Mouse (Mus musculus) brain, embryonic 18.5 days (tissue): ENCODE measurements around the gene Dgcr6.
"Not testable (repeated sequence)": the region's sequence is repeated elsewhere in the genome, so short reads cannot be mapped to it uniquely, and the experiment has no call there.

ENCODE experiments used
- DNase-seq: peaks from one replicate; pipeline ENCODE4 v3.0.0-alpha.2; 2012; ENCODE audit warnings: low read depth, low spot score

The Dgcr6 gene

DNA sequence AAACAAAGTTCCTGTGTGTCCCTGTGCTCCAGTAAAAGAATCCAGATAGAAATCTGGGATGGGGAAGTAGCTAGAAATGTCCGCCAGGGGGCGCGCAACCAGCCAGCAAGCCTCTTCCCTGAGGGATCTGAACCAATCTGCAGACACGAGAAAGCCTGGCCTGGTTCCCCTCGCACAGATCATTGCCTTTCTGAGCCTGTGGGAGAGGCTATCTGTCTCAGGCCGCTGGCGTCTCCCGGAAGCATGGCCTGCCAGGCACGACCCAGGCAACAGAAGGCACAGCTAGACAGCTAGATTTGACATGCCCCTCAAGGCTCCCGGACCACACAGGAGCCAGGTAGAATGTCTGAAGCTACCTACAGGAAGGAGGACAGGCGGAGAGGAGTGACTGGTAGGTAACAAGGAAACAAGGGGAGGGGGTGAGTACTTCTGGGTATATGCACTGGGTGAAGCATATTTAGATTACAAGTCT lies at the start of gene Dgcr6:
TSS of gene Dgcr6 (plus strand) at position 130 of the 472 bp plus-strand sequence.
- DNase-seq = peak; percentile 40

DNA sequence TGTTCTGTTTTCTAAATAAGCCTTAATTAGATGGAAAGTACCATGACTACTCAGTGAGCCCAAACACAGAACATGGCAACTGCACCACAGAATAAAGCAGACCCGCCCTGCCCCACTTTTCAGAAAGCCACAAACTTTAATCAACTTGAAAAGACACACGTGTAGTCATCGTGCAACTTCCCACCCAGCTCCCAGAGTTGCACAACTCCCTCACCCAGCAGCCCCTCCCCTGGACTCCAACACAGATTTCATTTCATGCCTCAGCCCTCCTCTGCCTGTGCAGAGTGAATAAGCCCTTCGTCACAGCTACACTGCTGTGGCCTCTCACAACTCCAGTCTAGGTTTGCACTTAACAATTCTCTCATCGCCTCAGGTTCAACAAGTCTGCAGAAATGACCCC lies 48.1 kb upstream of the Dgcr6 start:
- DNase-seq = no peak

DNA sequence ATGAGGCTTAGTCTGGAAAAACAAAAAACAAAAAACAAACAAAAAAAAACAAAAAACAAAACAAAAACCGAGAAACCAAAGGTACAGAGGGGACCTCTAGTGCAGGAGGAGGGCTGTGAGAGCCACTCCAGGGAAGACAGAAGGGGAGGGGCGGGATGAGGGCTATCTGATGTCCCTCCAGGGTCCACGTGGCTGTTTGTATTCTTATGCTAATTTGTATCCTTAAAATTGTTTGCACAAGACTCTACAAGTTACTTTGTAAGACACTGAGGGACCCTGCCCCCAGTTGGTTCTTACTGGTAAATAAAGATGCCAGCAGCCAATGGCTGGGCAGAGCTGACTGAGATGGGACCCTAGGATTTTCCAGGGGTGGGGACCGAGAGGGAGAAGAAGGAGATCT lies 45.6 kb upstream of the Dgcr6 start:
- no peak for DNase-seq

DNA sequence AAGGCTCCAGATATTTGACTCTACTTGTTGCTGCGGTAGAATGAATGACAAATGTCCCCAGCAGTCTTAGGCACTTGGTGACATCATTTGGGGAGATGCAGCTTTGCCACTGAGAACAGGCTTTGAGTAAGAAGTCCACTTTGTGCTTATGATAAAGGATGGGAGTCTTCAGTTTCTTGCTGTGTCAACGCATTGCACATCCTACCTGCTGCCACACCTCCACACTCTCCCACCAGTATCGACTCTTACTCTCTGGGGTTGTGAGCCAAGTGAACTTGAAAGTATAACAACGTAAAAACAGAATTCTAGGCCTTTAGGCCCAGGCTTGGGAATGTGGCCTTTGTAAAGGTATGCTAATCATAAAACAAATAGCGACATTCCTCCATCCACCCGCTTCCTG lies 41.6 kb upstream of the Dgcr6 start:
- DNase-seq = no peak

DNA sequence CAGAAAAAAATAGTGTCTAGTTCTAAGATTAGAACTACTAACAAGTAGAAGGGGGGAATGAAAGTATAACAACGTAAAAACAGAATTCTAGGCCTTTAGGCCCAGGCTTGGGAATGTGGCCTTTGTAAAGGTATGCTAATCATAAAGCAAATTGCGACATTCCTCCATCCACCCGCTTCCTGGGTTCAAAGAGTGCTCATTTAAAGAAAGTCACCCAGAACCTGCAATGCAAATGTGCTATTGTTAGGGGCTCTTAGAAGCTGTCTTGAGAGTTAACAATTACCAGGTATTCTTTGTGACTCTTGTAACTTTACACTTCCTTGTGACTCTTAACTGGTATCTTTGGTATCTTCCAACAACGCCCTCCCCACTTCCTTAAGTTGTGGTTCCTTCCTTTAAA lies 36.2 kb upstream of the Dgcr6 start:
- DNase-seq = not testable (repeated sequence)

DNA sequence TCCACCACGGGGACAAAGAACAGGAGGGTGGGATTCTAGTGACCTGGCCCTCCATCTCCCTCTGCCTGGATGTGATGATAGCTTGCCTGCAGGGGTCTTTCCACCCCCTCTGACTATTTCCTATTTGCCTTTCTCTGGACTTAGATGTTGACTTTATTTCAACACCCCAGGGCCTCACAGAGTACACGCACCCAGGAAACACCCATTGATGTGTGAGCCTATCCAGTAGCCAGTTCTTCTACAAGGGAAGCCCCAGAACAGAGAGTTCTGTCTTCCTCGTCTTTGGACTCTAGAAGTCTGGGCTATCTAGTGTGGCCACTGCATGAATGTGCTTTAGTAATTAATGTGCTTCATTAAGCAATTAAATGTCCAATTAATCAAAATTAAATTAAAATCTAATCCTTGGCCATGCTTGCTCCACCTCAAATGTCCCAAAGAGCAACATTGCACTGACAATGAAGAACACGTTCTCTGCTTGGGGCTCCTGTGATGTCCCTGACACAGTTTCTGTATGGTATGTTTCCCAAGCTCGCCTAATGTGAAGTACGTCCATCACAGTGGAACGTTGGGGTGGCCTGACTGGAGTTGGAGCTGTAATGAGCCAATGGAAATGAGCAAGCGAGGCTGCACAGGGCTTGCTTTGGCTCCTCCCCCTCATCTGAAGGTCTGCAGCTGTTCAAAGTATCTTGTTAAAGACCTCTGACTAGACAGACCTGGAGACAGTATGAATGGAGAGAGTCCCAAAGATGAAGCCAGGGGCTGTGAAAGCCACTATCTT lies 29.7 kb upstream of the Dgcr6 start:
- no peak for DNase-seq

DNA sequence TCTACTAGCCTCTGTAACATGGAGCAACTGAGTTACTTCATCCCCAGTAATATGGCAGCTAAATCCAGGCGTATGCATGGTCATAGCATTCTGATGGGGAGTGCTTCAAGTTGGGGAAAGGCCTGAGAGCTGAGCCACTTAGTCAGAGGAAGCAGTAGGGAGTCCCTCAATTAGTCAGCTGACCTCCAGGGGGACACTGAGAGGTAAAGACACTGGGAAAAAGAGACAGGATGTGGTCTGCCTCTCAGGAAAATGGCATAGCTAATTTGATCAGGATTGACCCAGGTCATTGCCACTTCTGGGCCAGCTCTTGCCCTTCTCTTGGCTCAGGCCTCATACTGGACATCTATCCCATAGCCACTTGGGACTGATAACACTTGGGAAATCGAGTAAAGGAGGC lies 25.3 kb upstream of the Dgcr6 start:
- no peak for DNase-seq

DNA sequence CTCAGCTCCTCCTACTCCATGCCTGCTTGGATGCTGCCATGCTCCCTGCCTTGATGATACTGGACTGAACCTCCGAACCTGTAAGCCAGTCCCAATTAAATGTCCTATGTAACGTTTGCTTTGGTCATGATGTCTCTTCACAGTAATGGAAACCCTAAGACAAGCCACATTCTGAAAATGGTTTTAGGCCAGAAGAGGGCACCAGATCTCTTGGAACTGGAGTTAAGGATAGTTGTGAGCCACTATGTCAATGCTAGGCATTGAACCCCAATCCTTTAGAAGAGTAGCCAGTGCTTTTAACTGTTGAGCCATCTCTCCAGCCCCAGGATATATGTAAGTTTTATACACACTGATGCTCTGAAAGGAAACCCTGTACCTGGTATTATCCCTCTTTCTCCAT lies 20.9 kb upstream of the Dgcr6 start:
- no peak for DNase-seq

DNA sequence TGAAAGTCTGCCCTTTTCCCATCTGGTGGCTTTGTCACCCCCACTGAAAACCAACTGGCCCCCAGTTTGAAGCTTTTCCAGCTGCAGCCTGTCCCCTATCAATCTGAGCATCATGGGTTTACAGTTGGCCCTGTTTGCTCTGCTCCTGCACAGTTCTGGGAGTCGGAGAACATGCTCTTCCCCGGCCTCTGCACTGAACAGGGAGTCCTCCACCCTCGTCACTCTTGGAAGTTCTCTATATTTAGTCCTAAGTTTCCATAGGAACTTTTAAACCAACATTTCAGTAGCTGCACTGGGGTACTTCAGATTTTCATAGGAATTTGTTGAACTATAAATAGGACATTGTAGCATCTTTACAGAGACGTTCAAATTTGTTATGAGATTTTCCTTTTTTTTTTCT lies 19.4 kb upstream of the Dgcr6 start:
- DNase-seq = no peak

DNA sequence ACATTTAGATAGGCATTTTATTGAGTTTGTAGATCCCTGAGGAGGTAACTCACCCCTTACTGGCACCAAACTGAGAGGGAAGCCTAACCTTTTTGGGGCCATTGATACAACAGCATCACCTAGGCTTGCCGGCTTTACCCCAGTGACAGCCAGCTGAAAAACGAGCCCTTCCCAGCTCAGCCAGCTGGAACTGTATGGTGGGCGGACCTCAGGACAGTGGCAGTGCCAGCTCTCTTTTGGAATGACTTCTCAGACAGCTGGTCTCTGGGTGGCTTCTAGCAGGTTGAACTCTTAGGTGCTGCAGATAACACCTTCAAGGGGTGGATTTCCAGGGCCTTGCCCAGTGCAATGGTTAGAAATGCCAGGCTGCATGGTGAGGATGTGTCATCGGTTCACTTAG lies 18.4 kb upstream of the Dgcr6 start:
- DNase-seq = no peak

DNA sequence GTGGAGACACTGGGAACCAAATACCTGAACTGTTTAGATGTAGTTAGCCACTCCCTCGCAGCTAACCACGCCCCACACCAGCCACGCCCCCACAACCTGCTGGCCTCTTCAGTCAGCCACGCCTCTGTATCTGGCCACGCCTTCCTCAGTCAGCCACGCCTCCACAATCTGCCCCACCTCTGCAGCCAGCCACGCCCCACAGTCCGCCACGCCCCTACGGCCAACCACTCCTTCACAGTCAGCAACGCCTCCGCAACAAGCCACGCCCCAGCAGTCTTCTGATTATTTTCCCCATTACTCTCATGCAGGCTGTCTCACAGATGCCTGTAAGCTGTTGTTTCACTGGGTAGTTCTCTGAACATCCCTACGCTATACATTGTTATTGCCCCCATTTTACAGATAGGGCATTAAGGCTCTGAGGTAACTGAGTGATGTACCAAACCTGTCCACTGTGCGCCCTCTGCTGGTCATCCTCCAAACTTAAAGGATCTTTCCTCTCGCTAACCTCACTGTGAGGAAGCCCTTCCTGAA lies 16.2 kb upstream of the Dgcr6 start:
- DNase-seq = no peak

DNA sequence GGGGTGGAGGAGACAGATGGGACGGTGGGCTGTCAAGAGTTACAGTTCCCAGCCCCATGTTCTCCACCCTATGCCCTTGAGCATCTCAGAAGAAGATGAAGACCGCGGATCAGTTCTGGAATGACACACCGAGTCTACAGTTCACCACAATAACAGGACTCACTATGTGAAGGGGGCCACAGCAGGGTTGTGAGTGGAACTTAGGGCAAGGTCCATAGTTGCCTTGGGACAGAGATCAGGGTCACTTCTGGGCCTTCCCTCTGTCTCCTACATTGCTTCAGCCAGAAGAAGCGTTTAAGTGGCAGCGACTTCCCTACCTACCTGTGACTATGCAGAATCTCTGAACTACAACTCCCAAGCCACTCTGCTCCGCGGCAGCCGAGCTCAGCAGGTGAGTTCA lies 15.6 kb upstream of the Dgcr6 start:
- no peak for DNase-seq

DNA sequence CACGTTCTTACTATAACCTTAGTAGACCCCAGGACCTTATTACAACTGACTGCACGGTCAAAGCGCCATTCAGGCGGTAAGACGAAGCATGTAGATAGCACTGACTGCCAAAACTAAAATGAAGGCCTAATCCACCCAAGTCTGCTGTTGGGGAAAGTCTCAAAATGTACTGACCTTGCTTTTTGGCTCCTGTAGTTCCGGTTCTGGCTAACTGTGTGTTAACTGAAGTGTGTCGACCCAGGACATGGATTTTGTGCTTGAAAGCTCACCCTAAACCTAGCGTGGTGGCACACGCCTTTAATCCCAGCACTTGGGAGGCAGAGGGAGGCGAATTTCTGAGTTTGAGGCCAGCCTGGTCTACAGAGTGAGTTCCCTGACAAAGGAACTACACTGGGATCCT lies 7.7 kb upstream of the Dgcr6 start:
- no peak for DNase-seq

DNA sequence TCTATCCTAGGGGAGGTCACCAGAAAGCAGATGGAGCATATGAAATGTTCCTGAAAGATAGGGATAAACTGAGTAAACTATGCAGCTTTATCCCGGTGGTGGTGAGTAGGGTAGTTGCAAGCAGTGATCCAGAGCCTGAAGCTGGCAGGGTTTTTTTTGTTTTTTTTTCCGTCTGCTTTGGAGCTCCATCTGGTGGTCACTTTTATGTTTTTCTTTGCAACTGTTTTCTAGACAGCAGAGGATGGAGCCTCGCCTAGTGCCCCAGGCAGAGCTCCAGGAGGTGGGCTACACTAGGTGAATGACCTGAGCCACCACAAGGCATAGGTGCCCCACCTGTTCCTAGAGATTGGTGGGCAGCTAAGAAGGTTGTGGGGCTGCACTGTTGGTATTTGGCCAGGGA lies 5.0 kb upstream of the Dgcr6 start:
- no peak for DNase-seq

DNA sequence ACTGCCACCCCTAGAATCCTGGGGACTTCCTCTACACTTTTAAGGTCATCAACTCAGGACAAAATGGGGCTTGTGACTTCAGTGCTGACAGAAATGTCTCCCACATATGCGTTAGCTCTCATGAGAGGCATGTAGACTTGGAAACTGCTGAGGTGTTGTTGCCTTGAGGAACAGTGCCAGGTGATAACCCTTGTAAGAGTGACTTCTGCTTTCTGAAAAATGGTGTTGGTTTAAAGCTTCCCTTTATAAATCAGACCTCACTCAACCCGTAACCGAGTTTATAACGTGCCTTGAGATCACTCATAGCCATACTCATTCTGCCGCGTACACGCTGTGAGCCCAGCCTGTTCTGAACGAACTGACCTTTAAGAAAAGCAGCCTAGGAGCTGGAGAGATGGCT lies 4.6 kb upstream of the Dgcr6 start:
- no peak for DNase-seq

DNA sequence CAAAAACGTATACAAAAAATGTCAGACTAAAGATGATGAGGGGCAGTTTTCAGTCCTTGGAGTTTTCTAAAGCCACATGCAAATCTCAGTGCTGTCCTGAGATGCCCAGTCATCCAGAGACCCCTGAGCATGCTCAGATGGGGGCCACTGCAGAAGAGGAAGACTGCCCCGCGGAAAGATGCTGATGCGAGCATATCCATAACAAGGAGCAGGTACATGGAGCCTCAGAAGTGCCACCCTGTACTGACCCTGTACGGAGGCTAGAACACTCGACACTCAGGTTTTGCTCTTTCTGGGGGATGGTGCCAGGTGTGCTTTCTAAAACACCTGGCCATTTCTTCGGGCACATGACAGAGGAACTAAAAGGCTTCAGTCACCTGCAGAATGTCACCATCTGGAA lies 338 bp upstream of the Dgcr6 start:
- DNase-seq = no peak

DNA sequence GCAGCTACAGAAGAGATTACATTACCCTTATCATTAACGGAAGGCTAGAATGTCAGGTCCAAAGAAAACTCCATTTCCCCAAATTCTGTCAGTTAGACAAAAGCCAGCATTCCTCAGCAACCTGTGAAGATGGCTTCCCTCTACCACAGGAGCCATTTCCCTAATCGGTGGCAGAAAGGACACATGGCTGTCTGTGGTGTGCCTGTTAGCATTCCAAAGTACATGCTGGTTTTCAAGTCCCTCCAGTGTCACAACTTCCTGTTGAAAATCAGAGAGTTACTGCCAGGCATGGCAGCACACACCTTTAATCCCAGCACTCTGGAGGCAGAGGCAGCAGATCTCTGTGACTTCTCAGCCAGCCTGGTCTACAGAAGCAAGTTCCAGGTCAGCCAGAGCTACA lies 3.6 kb downstream of the Dgcr6 start:
- no peak for DNase-seq

DNA sequence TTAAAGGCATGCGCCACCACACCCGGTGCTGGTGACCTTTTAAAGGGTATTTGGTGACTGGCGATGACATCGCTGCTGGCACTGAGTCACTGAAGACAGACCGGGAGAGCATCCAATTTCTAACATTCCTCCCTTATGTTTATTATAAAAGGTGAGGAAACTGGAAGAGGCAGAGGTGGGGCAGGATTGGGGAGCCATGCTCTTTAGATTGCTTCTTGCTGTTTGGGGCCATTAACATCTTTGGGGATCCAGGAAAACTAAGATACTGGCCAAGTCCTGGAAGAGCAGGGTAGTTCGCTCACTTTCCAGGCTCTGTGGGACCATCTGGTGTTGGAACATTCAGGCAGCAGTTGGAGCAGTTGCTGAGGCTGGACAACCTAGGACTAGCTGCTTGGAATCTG lies 5.7 kb downstream of the Dgcr6 start:
- no peak for DNase-seq

DNA sequence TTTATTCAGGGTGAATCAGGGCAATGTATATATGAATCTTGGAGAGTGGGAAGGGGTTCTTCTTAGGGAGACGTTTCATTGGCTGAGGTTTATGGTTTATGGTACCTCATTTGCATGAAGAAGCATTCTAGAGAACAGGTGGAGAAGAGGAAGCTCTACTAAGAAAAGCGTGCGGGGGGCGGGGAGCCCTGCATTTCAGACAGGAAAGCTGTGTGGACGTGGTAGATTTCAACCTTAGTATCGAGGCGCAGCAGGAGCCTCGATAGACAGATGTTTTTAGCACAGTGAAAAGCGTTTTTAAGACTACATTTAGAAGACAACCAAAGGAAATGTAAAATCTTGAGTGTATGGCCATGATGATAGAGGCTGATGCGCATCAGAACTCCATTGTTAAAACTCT lies 6.6 kb downstream of the Dgcr6 start:
- DNase-seq = no peak

DNA sequence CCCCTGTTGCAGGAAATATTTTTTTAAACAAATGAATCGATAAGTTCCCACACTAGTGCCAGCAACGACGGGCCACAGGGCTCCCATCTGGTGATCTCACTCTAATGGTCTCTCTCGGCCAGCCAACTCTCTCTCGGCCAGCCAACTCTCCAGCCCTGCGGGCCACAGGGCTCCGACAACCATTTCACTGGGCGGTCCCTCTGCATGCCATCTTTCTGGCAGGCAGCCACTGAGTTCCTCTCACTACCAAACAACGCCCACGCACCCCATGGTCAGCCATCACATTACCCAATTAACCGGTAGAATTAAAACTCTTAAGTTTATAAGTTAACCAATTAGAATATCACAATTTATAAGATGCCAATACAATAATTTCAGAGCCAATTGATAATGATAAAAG lies 8.5 kb downstream of the Dgcr6 start:
- no peak for DNase-seq

DNA sequence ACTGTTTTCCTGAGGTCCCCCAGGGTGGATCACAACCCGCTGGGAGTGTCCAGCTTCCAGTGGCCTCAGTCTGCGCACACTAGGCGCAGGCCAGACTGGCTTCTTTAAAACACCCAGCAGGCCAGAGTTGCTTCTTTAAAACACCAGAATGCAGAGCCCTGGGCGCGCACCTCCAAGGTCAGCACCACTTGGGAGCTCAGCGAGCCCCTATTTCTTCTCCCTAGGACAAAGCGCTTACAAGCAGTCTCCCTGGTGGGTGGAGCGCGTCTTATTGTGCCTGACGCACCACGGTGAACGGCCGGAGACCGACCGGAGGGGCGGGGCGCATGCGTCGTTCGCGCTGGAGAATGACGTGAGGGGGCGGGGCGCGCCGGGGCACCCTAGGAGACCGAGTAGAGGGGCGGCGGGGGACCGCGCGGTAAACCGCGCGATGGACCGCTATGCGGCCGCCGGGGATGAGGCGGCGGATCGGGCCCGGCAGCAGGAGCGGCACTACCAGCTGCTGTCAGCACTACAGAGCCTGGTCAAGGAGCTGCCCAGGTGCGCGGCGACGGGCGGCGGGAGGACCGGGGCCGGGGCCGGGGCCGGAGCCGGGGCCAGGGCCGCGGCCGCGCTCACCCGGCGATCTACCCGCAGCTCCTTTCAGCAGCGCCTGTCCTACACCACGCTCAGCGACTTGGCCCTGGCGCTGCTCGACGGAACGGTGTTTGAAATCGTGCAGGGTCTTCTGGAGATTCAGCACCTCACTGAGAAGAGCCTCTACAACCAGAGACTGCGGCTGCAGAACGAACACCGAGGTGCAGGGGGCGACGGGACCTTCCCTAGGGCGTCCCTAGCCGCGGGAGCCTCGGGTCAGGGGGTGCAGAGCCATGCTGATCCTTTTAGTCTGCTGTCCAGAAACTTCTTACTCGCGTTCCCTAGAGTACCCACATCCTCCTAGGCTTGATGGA lies 13.7 kb downstream of the Dgcr6 start:
- DNase-seq = peak; percentile 83

DNA sequence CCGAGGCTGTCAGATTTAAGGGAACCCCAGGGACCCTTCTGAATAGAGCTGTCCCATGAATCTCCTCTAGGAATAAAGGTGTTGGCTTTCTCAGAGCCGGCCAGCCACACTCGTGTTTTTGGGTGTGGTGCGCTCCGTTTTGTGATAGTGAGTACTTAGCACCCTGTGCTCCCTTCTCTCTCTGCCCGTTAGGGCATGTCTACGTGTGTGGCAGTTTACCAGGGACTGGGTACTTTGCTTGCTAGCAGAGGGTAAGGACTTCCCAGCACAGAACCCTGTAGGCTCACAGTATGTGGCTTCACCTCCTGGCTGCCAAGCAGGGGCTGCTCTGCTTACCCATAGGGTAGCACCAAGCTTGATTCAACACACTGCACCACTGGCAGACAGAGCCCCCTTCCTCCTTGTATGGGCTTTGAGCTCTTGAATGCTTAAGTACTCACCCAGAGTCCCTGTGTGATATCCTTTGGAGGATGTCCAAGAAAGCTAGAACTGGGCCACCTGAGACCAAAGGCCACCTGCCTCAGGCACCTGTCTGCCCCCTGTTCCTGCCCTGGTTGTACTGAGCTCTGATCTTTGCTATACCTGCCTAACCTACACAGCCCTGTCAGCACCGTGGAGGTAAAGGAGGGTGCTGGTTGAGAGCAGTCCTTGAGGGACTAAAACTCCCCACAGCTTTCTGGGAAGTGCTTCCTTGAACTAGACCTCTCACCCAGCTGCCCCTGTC lies 16.2 kb downstream of the Dgcr6 start:
- no peak for DNase-seq
